Mouse (Mus musculus) CH12.LX (cell line): Measurements from ENCODE around the gene Gm14214.

Experiments
- CTCF ChIP-seq, 2 experiments: IDR thresholded peaks in 1 of 2; conservative IDR thresholded peaks in 1 of 2; 2 replicates each; pipeline ENCODE4 v1.5.1; 2011 to 2012; ENCODE audit warnings: low read depth in 2 of 2, low read length in 2 of 2, improper control_type of control experiment in 1 of 2, inconsistent platforms in 1 of 2, mild to moderate bottlenecking in 1 of 2, moderate library complexity in 1 of 2
- EP300 ChIP-seq: IDR thresholded peaks from 2 replicates; pipeline ENCODE4 v1.6.1; 2011; ENCODE audit warnings: low read length, improper control_type of control experiment
- JUN ChIP-seq: IDR thresholded peaks from 2 replicates; pipeline ENCODE4 v1.6.1; 2011; ENCODE audit warnings: low read depth, mild to moderate bottlenecking, low read length, improper control_type of control experiment, moderate library complexity; ENCODE audit not compliant: insufficient read depth
- KAT2A ChIP-seq: IDR thresholded peaks from 2 replicates; pipeline ENCODE4 v1.6.1; 2012; ENCODE audit warnings: low read length, improper control_type of control experiment, inconsistent platforms; ENCODE audit not compliant: insufficient replicate concordance
- MAX ChIP-seq: IDR thresholded peaks from 2 replicates; pipeline ENCODE4 v1.6.1; 2011; ENCODE audit warnings: low read length, improper control_type of control experiment
- MEF2A ChIP-seq: IDR thresholded peaks from 2 replicates; pipeline ENCODE4 v1.6.1; 2014; ENCODE audit warnings: low read depth, mild to moderate bottlenecking, inconsistent platforms, low read length, improper control_type of control experiment, borderline replicate concordance
- MXI1 ChIP-seq: IDR thresholded peaks from 2 replicates; pipeline ENCODE4 v1.6.1; 2011; ENCODE audit warnings: mild to moderate bottlenecking, low read depth, low read length, improper control_type of control experiment
- POLR2A ChIP-seq: IDR thresholded peaks from 2 replicates; pipeline ENCODE4 v1.6.1; 2011; ENCODE audit warnings: low read depth, mild to moderate bottlenecking, improper control_type of control experiment, low read length
- TBP ChIP-seq: conservative IDR thresholded peaks from 2 replicates; pipeline ENCODE4 v1.6.1; 2011; ENCODE audit warnings: low read depth, low read length, improper control_type of control experiment
- UBTF ChIP-seq: IDR thresholded peaks from 2 replicates; pipeline ENCODE4 v1.6.1; 2012; ENCODE audit warnings: low read depth, mild to moderate bottlenecking, inconsistent platforms, low read length, improper control_type of control experiment, moderate library complexity

DNA sequence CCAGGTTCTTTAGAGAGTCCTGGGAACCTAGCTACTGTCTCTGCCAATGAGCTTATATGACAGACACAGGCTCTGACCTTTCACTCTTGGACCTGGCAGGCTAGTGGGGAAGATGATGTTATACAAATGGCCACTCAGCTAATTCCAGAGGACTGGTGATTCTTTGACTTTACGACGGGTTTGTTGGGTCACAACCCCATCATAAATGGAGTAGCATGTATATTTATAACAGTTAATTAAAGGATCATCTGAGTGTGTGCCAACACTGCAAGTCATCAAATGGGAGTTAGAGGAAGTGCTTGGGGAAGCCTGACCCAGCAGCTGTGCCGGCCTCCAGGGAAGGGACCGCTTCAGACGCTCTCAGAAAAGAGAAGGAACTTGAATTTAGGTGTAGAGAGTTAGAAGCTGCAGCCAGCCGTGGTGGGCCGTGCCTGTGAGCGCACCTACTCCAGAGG lies 4.2 kb downstream of the Gm14214 start:
- TF ChIP-seq MEF2A, result no peak
- TF ChIP-seq UBTF, result no peak
- no peak for TF ChIP-seq POLR2A
- TF ChIP-seq EP300, result no peak
- no peak for TF ChIP-seq KAT2A
- no peak for TF ChIP-seq CTCF (conservative IDR thresholded peaks at IDR 0.05 in 1 of 2, IDR thresholded peaks at IDR 0.05 in 1 of 2; ENCODE audit: low read depth in 2 of 2, low read length in 2 of 2)
- TF ChIP-seq MXI1, result no peak
- no peak for TF ChIP-seq TBP
- no peak for TF ChIP-seq JUN
- TF ChIP-seq MAX, result no peak
